Mouse (Mus musculus) hematopoietic stem cell, adult 5-6 weeks (primary cell): ENCODE measurements at regions not wholly inside any gene's neighbourhood (a gene's known extent, or its start where the extent isn't known, plus 50 kb on each side); places are given as distances from the start of the nearest gene placed in this dataset.

Experiments used
- ATAC-seq, 2 experiments: fragments of 125-278 bp in 1 of 2; replicated peaks in 1 of 2; 2 replicates each; pipeline ENCODE4 v1.8.0; 2016 to 2017; ENCODE audit warnings: inconsistent platforms in 2 of 2, mild to moderate bottlenecking in 2 of 2, moderate number of reproducible peaks in 2 of 2, low read depth in 1 of 2, moderate TSS enrichment in 1 of 2; ENCODE audit not compliant: low FRiP score in 2 of 2, poor library complexity in 2 of 2, severe bottlenecking in 2 of 2, insufficient read depth in 1 of 2, low TSS enrichment in 1 of 2

GRCm38 (mm10) chr6:51690795-51691563 lies 167.3 kb downstream of the Snx10 start:
- ATAC-seq, result no peak

- no peak for ATAC-seq
These were observed 170.3 kb downstream of the Snx10 start for GRCm38 (mm10) chr6:51693984-51694383.

- no peak for ATAC-seq
These were observed 172.7 kb downstream of the Snx10 start for GRCm38 (mm10) chr6:51696396-51696795.

GRCm38 (mm10) chr6:51697754-51698153 lies 174.1 kb downstream of the Snx10 start:
- ATAC-seq, result no peak; a peak in 1 of 4 replicates

- ATAC-seq, result no peak
These were observed 174.5 kb downstream of the Snx10 start for GRCm38 (mm10) chr6:51698244-51698643.

- ATAC-seq, result no peak
These were observed 177.7 kb downstream of the Snx10 start for GRCm38 (mm10) chr6:51701253-51702020.

GRCm38 (mm10) chr6:51702456-51703171 lies 178.9 kb downstream of the Snx10 start:
- no peak for ATAC-seq

- no peak for ATAC-seq
These were observed 184.3 kb downstream of the Snx10 start for GRCm38 (mm10) chr6:51708011-51708410.

GRCm38 (mm10) chr6:51708668-51709339 lies 185.1 kb downstream of the Snx10 start:
- ATAC-seq, result no peak

- no peak for ATAC-seq
These were observed 185.8 kb downstream of the Snx10 start for GRCm38 (mm10) chr6:51709340-51710067.

GRCm38 (mm10) chr6:51710153-51710552 lies 186.5 kb downstream of the Snx10 start:
- ATAC-seq, result no peak

GRCm38 (mm10) chr6:51710926-51711615 lies 187.4 kb downstream of the Snx10 start:
- no peak for ATAC-seq

GRCm38 (mm10) chr6:51711616-51711970 lies 187.9 kb downstream of the Snx10 start:
- ATAC-seq, result no peak

- no peak for ATAC-seq
These were observed 191.6 kb downstream of the Snx10 start for GRCm38 (mm10) chr6:51715158-51715840.

- no peak for ATAC-seq
These were observed 193.7 kb downstream of the Snx10 start for GRCm38 (mm10) chr6:51717386-51717785.

GRCm38 (mm10) chr6:51720705-51721104 lies 197.0 kb downstream of the Snx10 start:
- no peak for ATAC-seq
